Mouse (Mus musculus) gastrocnemius, adult 2 months (tissue): ENCODE measurements around the gene Cnp. TPM values are rescaled to one million over a fixed set of nuclear protein-coding genes. Genes with fewer than 3 reads are reported as not detected.
"Not testable (repeated sequence)": the region's sequence is repeated elsewhere in the genome, so short reads cannot be mapped to it uniquely, and the experiment has no call there.

Experiments
- DNase-seq: peaks from one replicate; pipeline ENCODE4 v3.0.0; 2022
- H3K27ac ChIP-seq: fragments of 200-600 bp; 2 replicates; pipeline ENCODE4 v1.8.1; 2022; ENCODE audit warnings: mild to moderate bottlenecking
- H3K4me3 ChIP-seq: fragments of 200-600 bp; 2 replicates; pipeline ENCODE4 v1.8.1; 2022; ENCODE audit warnings: mild to moderate bottlenecking, moderate library complexity
- CTCF ChIP-seq: fragments of 200-600 bp; IDR thresholded peaks from 2 replicates; pipeline ENCODE4 v1.8.1; 2022; ENCODE audit warnings: antibody characterized with exemption, mild to moderate bottlenecking, moderate library complexity
- intact Hi-C: fragments of 180-260 bp; cut with DNase I; formaldehyde crosslinking; loops from one replicate; pipeline ENCODE4 v1.15.1; 2025
- long read RNA-seq, 2 experiments: library from polyadenylated mRNA; stranded (forward); transcript quantifications; one replicate each; pipeline ENCODE4 v2.0.0; 2021
- total RNA-seq, 2 experiments: library from RNA; stranded (reverse); gene quantifications; 2 replicates each; pipeline ENCODE4 v1.2.3; 2021

The Cnp gene
- 1 to 10 TPM; 3.2 to 4.4 TPM for total RNA-seq
- long read RNA-seq, experiment 1, transcript Cnp-201 (4 exons, 2,357 nt), result major isoform, 8 of 11 reads
- long read RNA-seq, experiment 1, partial matches to known transcripts, result 0 of 11 reads
- long read RNA-seq, experiment 1, other reads (novel, unspliced or antisense), result 0 of 11 reads
- long read RNA-seq, experiment 2, transcript Cnp-204 (3 exons, 2,904 nt), result minor isoform, 5 of 17 reads
- long read RNA-seq, experiment 2, transcript Cnp-201 (4 exons, 2,357 nt), result major isoform, 10 of 17 reads
- long read RNA-seq, experiment 2, partial matches to known transcripts, result 0 of 17 reads
- long read RNA-seq, experiment 2, other reads (novel, unspliced or antisense), result 2 of 17 reads

GRCm38 (mm10) chr11:100574708-100575483, at the start of gene Cnp:
TSS of gene Cnp (plus strand) at chr11:100574904.
- intact Hi-C loops, result no loop called here
- peak; percentile 11; the same call in 1 of the 2 replicates for TF ChIP-seq CTCF
- Histone ChIP-seq H3K4me3 (peak within 1 kb of the TSS; percentile 91), H3K27ac (peak within 1 kb of the TSS; percentile 83)
- peak; percentile 87 for DNase-seq

GRCm38 (mm10) chr11:100524987-100525630, 49.6 kb upstream of the Cnp start:
- H3K4me3 ChIP-seq, result peak overlapping the region; percentile 9

GRCm38 (mm10) chr11:100526052-100526816, 48.5 kb upstream of the Cnp start:
- Histone ChIP-seq H3K27ac (peak overlapping the region; percentile 95; the same call in 1 of the 2 replicates), H3K4me3 (peak overlapping the region; percentile 88)
- intact Hi-C loops, result no loop called here
- TF ChIP-seq CTCF, result no peak
- DNase-seq, result no peak

More at GRCm38 (mm10) chr11:100524987-100525630, 49.6 kb upstream of the Cnp start:
- intact Hi-C loops, result no loop called here
- no peak for DNase-seq
- H3K27ac ChIP-seq, result peak overlapping the region; percentile 41; the same call in 1 of the 2 replicates
- TF ChIP-seq CTCF, result no peak

- intact Hi-C loops, result loop anchor here (1.0 kb wide), 1 partner anchor 18 kb away; the partner anchor contains the start of gene Ttc25
- DNase-seq, result peak; percentile 69
- Histone ChIP-seq H3K27ac (peak overlapping the region; percentile 95), H3K4me3 (peak overlapping the region; percentile 88)
- TF ChIP-seq CTCF, result peak; percentile 38
Observed at GRCm38 (mm10) chr11:100527066-100527457, 47.6 kb upstream of the Cnp start.

GRCm38 (mm10) chr11:100527458-100528374, 47.0 kb upstream of the Cnp start, which contains the start of gene Acly:
TSS of gene Acly (minus strand) at chr11:100528000.
- DNase-seq, result peak; percentile 99
- Histone ChIP-seq H3K4me3 (peak within 1 kb of the TSS; percentile 88), H3K27ac (peak within 1 kb of the TSS; percentile 95)
- intact Hi-C loops, result loop anchor here (1.0 kb wide), 1 partner anchor 18 kb away; the partner anchor contains the start of gene Ttc25
- TF ChIP-seq CTCF, result no peak

GRCm38 (mm10) chr11:100528375-100529165, 46.1 kb upstream of the Cnp start:
- intact Hi-C loops, result no loop called here
- Histone ChIP-seq H3K27ac (peak overlapping the region; percentile 95), H3K4me3 (peak overlapping the region; percentile 88)
- no peak for DNase-seq
- TF ChIP-seq CTCF, result no peak

GRCm38 (mm10) chr11:100533871-100534270, 40.8 kb upstream of the Cnp start:
- no peak for TF ChIP-seq CTCF
- intact Hi-C loops, result no loop called here
- DNase-seq, result no peak
- Histone ChIP-seq H3K27ac (no peak overlapping the region), H3K4me3 (no peak overlapping the region)

GRCm38 (mm10) chr11:100534411-100534810, 40.3 kb upstream of the Cnp start:
- H3K27ac ChIP-seq, H3K4me3 ChIP-seq, DNase-seq, intact Hi-C loops: not testable (repeated sequence)

- DNase-seq, intact Hi-C loops, H3K4me3 ChIP-seq, H3K27ac ChIP-seq: not testable (repeated sequence)
Observed at GRCm38 (mm10) chr11:100534821-100535220, 39.9 kb upstream of the Cnp start.

GRCm38 (mm10) chr11:100535996-100536395, 38.7 kb upstream of the Cnp start:
- H3K4me3 ChIP-seq, result no peak overlapping the region
- intact Hi-C loops, result no loop called here
- no peak overlapping the region for H3K27ac ChIP-seq
- DNase-seq, result no peak
- no peak for TF ChIP-seq CTCF
